Mouse (Mus musculus): ENCODE data around the gene Magi1.

- TF ChIP-seq CTCF (IDR thresholded peaks at IDR 0.05; ENCODE audit: low read depth, low read length) (no peak), POLR2A (IDR thresholded peaks at IDR 0.05; ENCODE audit: extremely low read depth, insufficient read depth, low read length) (no peak)
Measured at GRCm38 (mm10) chr6:94026361-94026760, 257.4 kb downstream of the Magi1 start.
